Mouse (Mus musculus): ENCODE results near the gene Rps9. TPM values are rescaled to one million over a fixed set of nuclear protein-coding genes. Genes with fewer than 3 reads are reported as not detected.

Rps9 gene
- total RNA-seq (2017), result 1,184 to 2,050 TPM (median 1,737 TPM) in 3 replicates

GRCm38 (mm10) chr7:3703879-3704441, at the start of gene Rps9:
Rps9 (plus strand) TSS chr7:3703993.
- ATAC-seq (replicated peaks; ENCODE audit: insufficient number of reproducible peaks, low FRiP score, low TSS enrichment, poor library complexity, severe bottlenecking), result peak; percentile 84

DNA sequence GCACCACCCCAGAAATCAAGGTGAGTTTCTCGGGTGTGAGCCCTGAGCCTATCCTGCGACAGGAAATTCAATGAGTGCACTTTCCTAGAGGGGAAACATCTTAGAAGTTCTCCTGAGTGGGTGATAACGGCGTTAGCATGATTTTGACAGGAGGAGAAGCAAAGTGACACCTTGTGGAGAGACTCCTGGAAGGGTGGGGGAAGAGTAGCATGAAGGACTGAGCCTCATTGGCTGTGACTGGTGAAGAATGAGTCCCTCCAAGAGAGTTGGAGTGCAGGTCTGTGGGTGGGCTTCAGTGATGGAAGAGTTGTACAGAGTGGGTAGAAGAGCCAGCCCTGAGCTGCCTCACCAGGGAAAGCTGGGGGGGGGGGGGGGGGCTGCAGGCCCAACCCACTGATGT, 46.8 kb upstream of the Rps9 start:
- no peak for ATAC-seq (replicated peaks; ENCODE audit: insufficient number of reproducible peaks, low FRiP score, low TSS enrichment, poor library complexity, severe bottlenecking)

- ATAC-seq (replicated peaks; ENCODE audit: insufficient number of reproducible peaks, low FRiP score, low TSS enrichment, poor library complexity, severe bottlenecking), result no peak
These were observed 45.2 kb upstream of the Rps9 start for GRCm38 (mm10) chr7:3658578-3658977.

GRCm38 (mm10) chr7:3664524-3665214, 39.1 kb upstream of the Rps9 start:
- ATAC-seq (replicated peaks; ENCODE audit: insufficient number of reproducible peaks, low FRiP score, low TSS enrichment, poor library complexity, severe bottlenecking), result no peak

DNA sequence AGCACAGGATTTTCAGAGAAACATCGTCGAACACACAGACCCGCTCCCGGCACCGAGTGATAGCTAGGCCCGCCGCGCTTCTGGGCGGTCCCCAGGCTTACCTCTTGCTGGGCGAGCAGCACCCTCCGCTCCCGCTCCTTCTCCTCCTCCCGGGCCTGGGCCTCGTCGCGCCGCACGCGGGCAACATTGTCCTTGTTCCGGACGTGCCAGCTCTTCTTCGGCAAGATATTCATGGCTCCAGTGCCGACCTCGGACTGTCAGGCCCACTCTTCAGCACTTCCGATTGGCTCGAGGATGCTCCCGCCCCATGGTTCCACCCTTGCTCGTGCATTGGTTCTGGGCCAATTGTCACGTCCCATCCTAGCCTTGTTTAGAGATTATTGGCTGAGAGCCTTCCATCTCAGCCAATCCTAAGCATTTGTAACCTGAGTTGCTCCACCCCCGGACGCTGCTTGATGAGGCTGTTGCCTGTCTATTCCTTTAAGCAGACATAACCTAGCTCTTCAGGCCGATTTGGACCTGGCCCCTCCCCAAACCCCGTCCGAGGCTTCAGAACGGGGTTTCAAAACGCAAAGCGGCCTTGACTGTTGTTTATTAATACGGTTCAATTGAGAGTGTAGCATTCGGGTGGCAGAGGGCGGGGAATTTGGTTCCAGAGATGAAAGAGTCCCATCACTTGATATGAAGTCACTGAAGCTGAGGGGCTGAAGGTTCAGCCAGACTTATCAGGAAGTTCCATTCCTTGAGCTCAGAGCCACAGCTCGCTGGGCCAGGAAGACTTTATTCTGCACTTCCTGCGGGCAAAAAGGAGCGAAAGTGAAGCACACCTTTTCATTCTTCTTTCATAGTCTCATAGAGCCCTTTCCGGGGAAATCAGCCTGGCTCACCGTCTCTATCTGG, 38.3 kb upstream of the Rps9 start, which contains the start of gene Leng1:
Gene Leng1 (minus strand): TSS at position 626 of the 900 bp plus-strand sequence.
- ATAC-seq (replicated peaks; ENCODE audit: insufficient number of reproducible peaks, low FRiP score, low TSS enrichment, poor library complexity, severe bottlenecking), result peak; percentile 99

GRCm38 (mm10) chr7:3666921-3667391, 36.8 kb upstream of the Rps9 start:
- no peak for ATAC-seq (replicated peaks; ENCODE audit: insufficient number of reproducible peaks, low FRiP score, low TSS enrichment, poor library complexity, severe bottlenecking)

- peak; percentile 88 for ATAC-seq (replicated peaks; ENCODE audit: insufficient number of reproducible peaks, low FRiP score, low TSS enrichment, poor library complexity, severe bottlenecking)
These were observed 29.1 kb upstream of the Rps9 start for GRCm38 (mm10) chr7:3674507-3675227.

GRCm38 (mm10) chr7:3675228-3675548, 28.6 kb upstream of the Rps9 start:
- ATAC-seq (replicated peaks; ENCODE audit: insufficient number of reproducible peaks, low FRiP score, low TSS enrichment, poor library complexity, severe bottlenecking), result no peak

GRCm38 (mm10) chr7:3676371-3676770, 27.4 kb upstream of the Rps9 start:
- no peak for ATAC-seq (replicated peaks; ENCODE audit: insufficient number of reproducible peaks, low FRiP score, low TSS enrichment, poor library complexity, severe bottlenecking)

- ATAC-seq (replicated peaks; ENCODE audit: insufficient number of reproducible peaks, low FRiP score, low TSS enrichment, poor library complexity, severe bottlenecking), result no peak
These were observed 26.5 kb upstream of the Rps9 start, which contains the start of gene Tmc4 for GRCm38 (mm10) chr7:3677342-3677741. Tmc4 (minus strand) TSS chr7:3677553.

DNA sequence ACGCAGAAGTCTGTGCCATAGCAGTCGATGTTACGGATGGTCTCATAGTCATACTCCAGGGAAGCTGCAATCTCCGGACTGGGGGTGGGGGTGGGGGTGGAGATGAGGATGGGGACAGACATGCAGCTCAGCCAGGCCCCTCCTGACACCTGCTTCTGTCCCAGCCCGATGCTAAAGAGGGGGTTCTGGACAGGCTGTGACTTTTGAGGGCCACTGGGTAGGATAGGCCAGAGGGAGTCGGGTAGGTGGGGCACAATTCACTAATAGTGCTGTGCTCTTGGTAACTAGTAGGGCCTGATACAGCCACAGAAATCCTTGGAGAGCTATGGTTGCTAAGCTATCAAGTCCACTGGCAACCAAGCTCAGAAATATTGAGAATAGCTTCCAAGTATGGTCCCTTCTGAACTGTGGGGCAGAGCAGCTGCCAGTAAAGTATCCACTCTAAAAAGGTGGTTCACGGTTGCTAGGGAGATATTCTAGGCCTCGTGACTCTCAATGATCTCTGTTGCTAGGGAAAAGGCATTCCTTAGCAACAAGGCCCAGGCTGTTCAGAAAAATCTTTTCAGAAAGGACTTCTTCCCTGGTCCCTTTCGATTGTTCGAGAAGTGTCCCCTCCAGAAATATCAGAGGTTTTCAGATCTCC, 19.8 kb upstream of the Rps9 start:
- ATAC-seq (replicated peaks; ENCODE audit: insufficient number of reproducible peaks, low FRiP score, low TSS enrichment, poor library complexity, severe bottlenecking), result no peak

GRCm38 (mm10) chr7:3684698-3685097, 19.1 kb upstream of the Rps9 start:
- ATAC-seq (replicated peaks; ENCODE audit: insufficient number of reproducible peaks, low FRiP score, low TSS enrichment, poor library complexity, severe bottlenecking), result no peak

DNA sequence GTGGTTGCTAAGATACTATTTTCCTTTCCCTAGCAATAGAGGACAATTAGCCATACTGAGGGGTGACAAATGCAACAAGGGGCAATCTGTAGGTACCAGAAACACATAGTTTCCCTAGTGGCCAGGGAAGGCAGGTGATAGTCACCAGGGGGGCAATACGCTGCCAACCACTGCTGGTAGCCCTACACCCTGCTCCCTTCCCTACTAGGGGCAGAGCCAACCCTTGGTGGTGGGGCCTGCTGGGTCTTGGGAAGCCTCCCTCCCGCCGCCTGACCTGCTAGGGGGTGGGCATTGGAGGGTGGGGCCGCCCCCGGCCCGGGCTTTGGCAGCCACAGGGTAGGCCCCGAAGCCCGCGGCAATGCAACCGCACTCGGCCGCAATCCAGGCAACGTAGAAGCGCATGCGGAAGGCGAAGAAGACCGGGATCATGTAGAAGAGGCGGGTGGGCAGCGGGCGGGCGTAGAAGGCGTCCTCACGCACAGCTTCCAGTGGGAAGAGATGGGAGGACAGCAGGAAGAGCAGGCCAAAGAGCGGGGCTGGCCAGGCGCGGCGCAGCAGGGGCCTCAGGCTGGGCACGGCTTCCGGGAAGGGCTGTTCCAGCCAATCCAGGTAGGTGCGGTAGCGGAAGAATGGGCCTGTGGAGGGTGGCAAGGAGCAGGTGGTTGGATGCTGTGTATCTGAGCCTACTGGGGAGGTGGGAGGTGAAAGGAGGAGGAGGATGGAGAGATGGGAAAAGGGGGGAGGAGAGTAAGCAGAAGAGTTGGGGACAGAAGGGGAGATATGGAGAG, 18.2 kb upstream of the Rps9 start:
- ATAC-seq (replicated peaks; ENCODE audit: insufficient number of reproducible peaks, low FRiP score, low TSS enrichment, poor library complexity, severe bottlenecking), result no peak

- ATAC-seq (replicated peaks; ENCODE audit: insufficient number of reproducible peaks, low FRiP score, low TSS enrichment, poor library complexity, severe bottlenecking), result no peak
These were observed 11.9 kb upstream of the Rps9 start for GRCm38 (mm10) chr7:3691919-3692318.

GRCm38 (mm10) chr7:3692382-3692986, 11.3 kb upstream of the Rps9 start, which contains the start of gene Tsen34:
Tsen34 (plus strand) TSS chr7:3692863.
- ATAC-seq (replicated peaks; ENCODE audit: insufficient number of reproducible peaks, low FRiP score, low TSS enrichment, poor library complexity, severe bottlenecking), result no peak

GRCm38 (mm10) chr7:3692987-3693808, 10.6 kb upstream of the Rps9 start, which contains the start of gene Mboat7:
Mboat7 (minus strand) TSS chr7:3693523.
- peak; percentile 78 for ATAC-seq (replicated peaks; ENCODE audit: insufficient number of reproducible peaks, low FRiP score, low TSS enrichment, poor library complexity, severe bottlenecking)

DNA sequence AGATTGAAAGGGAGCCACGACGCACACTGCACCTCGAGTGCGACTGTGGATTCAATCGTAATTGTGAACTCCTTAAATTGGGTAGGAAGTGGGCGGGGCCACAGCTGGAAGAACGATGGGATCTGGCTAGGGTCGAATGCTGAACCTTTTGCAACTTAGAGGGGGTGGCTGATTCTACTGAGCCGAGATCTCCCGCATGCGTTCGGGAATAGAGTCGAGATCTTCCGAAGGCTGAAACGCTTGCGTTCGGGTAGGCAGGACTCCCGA, 10.1 kb upstream of the Rps9 start:
- no peak for ATAC-seq (replicated peaks; ENCODE audit: insufficient number of reproducible peaks, low FRiP score, low TSS enrichment, poor library complexity, severe bottlenecking)

Data from monocyte, adult 5-6 weeks (primary cell).